ENCODE assay signal across 21 mouse cellular contexts in genomic region chr13:54364686-54365085, GRCm38 (mm10). TPM values are rescaled to one million over a fixed set of nuclear protein-coding genes. Genes with fewer than 3 reads are reported as not detected.
DNase-seq lines count a peak whose midpoint lies in the region; ATAC-seq and TF ChIP-seq lines count a peak whose summit lies in the region.
"Had no signal": no experiment of that assay in that cellular context is flagged by ENCODE, and none has a peak within 500 bp of the region (broad histone marks: within the 10 kb centered on the region; RNA-seq: fewer than 3 reads in every experiment).

No protein-coding gene starts in this region.

- no peak overlapping the region for H3K4me3 ChIP-seq in forebrain, embryonic 14.5 days (ENCODE audit: low read depth, low read length)
- H3K4me3 ChIP-seq in forebrain, embryonic 12.5 days (replicated peaks): no peak overlapping the region
- H3K4me3 ChIP-seq in intestine, embryonic 16.5 days (ENCODE audit: low read length): no peak overlapping the region
- H3K4me3 ChIP-seq: kidney, embryonic 15.5 days; limb, embryonic 12.5 days; liver, embryonic 12.5 days; midbrain, embryonic 15.5 days; neural tube, embryonic 15.5 days; stomach, embryonic 15.5 days had no signal

- H3K9ac ChIP-seq in forebrain, embryonic 14.5 days (ENCODE audit: low read length): no peak overlapping the region
- no peak overlapping the region for H3K9ac ChIP-seq in forebrain, embryonic 12.5 days
- H3K9ac ChIP-seq in intestine, embryonic 16.5 days (ENCODE audit: low read depth, low read length): no peak overlapping the region
- H3K9ac ChIP-seq: hindbrain, embryonic 14.5 days; kidney, embryonic 15.5 days; limb, embryonic 12.5 days; liver, embryonic 12.5 days; midbrain, embryonic 15.5 days; neural tube, embryonic 15.5 days; stomach, embryonic 15.5 days had no signal

- H3K4me1 ChIP-seq in forebrain, embryonic 14.5 days (ENCODE audit: control insufficient read depth, insufficient read depth, low read length): peaks cover 2% of the 10 kb centered on the region; the same call in 1 of the 2 replicates
- H3K4me1 ChIP-seq in forebrain, embryonic 12.5 days: 0 out of 2 replicates have a peak, but pooled peaks cover 6% of the 10 kb centered on the region
- H3K4me1 ChIP-seq in intestine, embryonic 16.5 days (ENCODE audit: control insufficient read depth, insufficient read depth, low read length): no peaks in the 10 kb centered on the region
- H3K4me1 ChIP-seq: kidney, embryonic 15.5 days; limb, embryonic 12.5 days; liver, embryonic 12.5 days; neural tube, embryonic 15.5 days; stomach, embryonic 15.5 days had no signal

- H3K27me3 ChIP-seq in forebrain, embryonic 14.5 days (replicated peaks; ENCODE audit: control insufficient read depth, insufficient read depth, low read length): no peaks in the 10 kb centered on the region
- peaks cover 4% of the 10 kb centered on the region for H3K27me3 ChIP-seq in forebrain, embryonic 12.5 days
- no peaks in the 10 kb centered on the region for H3K27me3 ChIP-seq in intestine, embryonic 16.5 days (replicated peaks; ENCODE audit: control insufficient read depth, insufficient read depth, low read length)
- H3K27me3 ChIP-seq: midbrain, embryonic 15.5 days; stomach, embryonic 15.5 days had no signal

- H3K36me3 ChIP-seq in forebrain, embryonic 14.5 days (ENCODE audit: control insufficient read depth, insufficient read depth, low read length): no peaks in the 10 kb centered on the region
- no peaks in the 10 kb centered on the region for H3K36me3 ChIP-seq in forebrain, embryonic 12.5 days (replicated peaks)
- H3K36me3 ChIP-seq in intestine, embryonic 16.5 days (ENCODE audit: control insufficient read depth, insufficient read depth, low read length): no peaks in the 10 kb centered on the region
- H3K36me3 ChIP-seq: kidney, embryonic 15.5 days; limb, embryonic 12.5 days; liver, embryonic 12.5 days; midbrain, embryonic 15.5 days; neural tube, embryonic 15.5 days; stomach, embryonic 15.5 days had no signal

- H3K27ac ChIP-seq in forebrain, embryonic 14.5 days (ENCODE audit: low read depth, low read length): peak overlapping the region; percentile 36; the same call in 1 of the 2 replicates
- H3K27ac ChIP-seq in forebrain, embryonic 12.5 days: no peak overlapping the region
- H3K27ac ChIP-seq in intestine, embryonic 16.5 days (ENCODE audit: low read length): no peak overlapping the region
- H3K27ac ChIP-seq: kidney, embryonic 15.5 days; limb, embryonic 12.5 days; liver, embryonic 12.5 days; midbrain, embryonic 15.5 days; neural tube, embryonic 15.5 days; stomach, embryonic 15.5 days had no signal

- peak; percentile 75; the same call in 1 of the 2 replicates for ATAC-seq in forebrain, embryonic 14.5 days
- no peak for ATAC-seq in forebrain, embryonic 12.5 days (ENCODE audit: low FRiP score)
- no peak for ATAC-seq in intestine, embryonic 16.5 days
- ATAC-seq: intestine, postnatal 0 days; liver, embryonic 12.5 days; midbrain, embryonic 15.5 days had no signal

- TF ChIP-seq CTCF in brain, embryonic 14.5 days (IDR thresholded peaks at IDR 0.05; ENCODE audit: borderline replicate concordance, extremely low read depth, insufficient read depth, insufficient read length): no peak

- H3K4me2 ChIP-seq in forebrain, embryonic 14.5 days (ENCODE audit: low read length): no peak overlapping the region
- H3K4me2 ChIP-seq in forebrain, embryonic 12.5 days: no peak overlapping the region
- H3K4me2 ChIP-seq in intestine, embryonic 16.5 days (ENCODE audit: low read depth, low read length): no peak overlapping the region
- H3K4me2 ChIP-seq: hindbrain, embryonic 14.5 days; kidney, embryonic 15.5 days; limb, embryonic 12.5 days; liver, embryonic 12.5 days; midbrain, embryonic 15.5 days; neural tube, embryonic 15.5 days; stomach, embryonic 15.5 days had no signal

- peak; percentile 64 for DNase-seq in forebrain, embryonic 14.5 days (ENCODE audit: low spot score)
- peak; percentile 85 for DNase-seq in brain, adult 2 months (ENCODE audit: low read depth, low spot score)
- peak; percentile 75 for DNase-seq in brain, embryonic 14.5 days (ENCODE audit: low read depth)
- DNase-seq in layer of hippocampus, adult 8-10 months (ENCODE audit: low spot score in 2 of 2): peak; percentile 69 to 72
- no peak for DNase-seq in retina, embryonic 14.5 days (ENCODE audit: low spot score)
- DNase-seq: gastrocnemius, postnatal 14 days; heart, adult 18-20 months; heart, postnatal 36 days; kidney, postnatal 4 days; lung, adult 2 months; thymus, adult 2 months had no signal

- no peaks in the 10 kb centered on the region for H3K9me3 ChIP-seq in forebrain, embryonic 14.5 days (replicated peaks; ENCODE audit: control insufficient read depth, low read length)
- no peaks in the 10 kb centered on the region for H3K9me3 ChIP-seq in forebrain, embryonic 12.5 days
- no peaks in the 10 kb centered on the region for H3K9me3 ChIP-seq in intestine, embryonic 16.5 days (ENCODE audit: control insufficient read depth, low read length)
- H3K9me3 ChIP-seq: kidney, embryonic 15.5 days; limb, embryonic 12.5 days; liver, embryonic 12.5 days; midbrain, embryonic 15.5 days; neural tube, embryonic 15.5 days; stomach, embryonic 15.5 days had no signal

- no peak for TF ChIP-seq POLR2A in brain, embryonic 14.5 days (IDR thresholded peaks at IDR 0.05; ENCODE audit: borderline replicate concordance, extremely low read depth, insufficient read depth, insufficient read length, poor library complexity, severe bottlenecking)

- 76% methylated on average over 7 of the region's 7 CpGs for WGBS in forebrain, embryonic 14.5 days
- 90% methylated on average over 7 of the region's 7 CpGs for WGBS in forebrain, embryonic 12.5 days
- WGBS in intestine, embryonic 16.5 days: 85% methylated on average over 7 of the region's 7 CpGs

RNA-seq across cellular contexts. Expression of gene Cplx2, which starts 6.5 kb away (rescaled TPM):
- polyA plus RNA-seq in forebrain, embryonic 14.5 days (2014; fragmentation: Nextera tagmentation; extraction: Ambion mirVana): 23.4 and 25.7 TPM in 2 replicates
- polyA plus RNA-seq in forebrain, embryonic 12.5 days (2016; fragmentation: Nextera tagmentation; extraction: Ambion mirVana): 14.9 and 15.5 TPM in 2 replicates
- polyA plus RNA-seq in brain, embryonic 14.5 days (2012; rRNA removed): 43.3 and 69.2 TPM in 2 replicates
- total RNA-seq in layer of hippocampus, adult 8-10 months (2022): 100 to 1,000 TPM; 865 to 892 (median 878) TPM
- polyA plus RNA-seq in intestine, embryonic 16.5 days (2015; fragmentation: Nextera tagmentation; extraction: Ambion mirVana): 4.1 and 5.1 TPM in 2 replicates
